Mouse (Mus musculus) frontal cortex, adult (tissue): Measurements from ENCODE around the gene Rad51b.
"Not testable (repeated sequence)": the region's sequence is repeated elsewhere in the genome, so short reads cannot be mapped to it uniquely, and the experiment has no call there.

Experiments used
- ATAC-seq: cut with Nextera tagmentation; 2 replicates; pipeline ENCODE4 v1.9.2; 2017; ENCODE audit warnings: mild to moderate bottlenecking, moderate library complexity, mixed read lengths; ENCODE audit not compliant: low TSS enrichment

Gene Rad51b

GRCm38 (mm10) chr12:79297121-79297576 is at the start of gene Rad51b:
Gene Rad51b (plus strand): TSS chr12:79297282.
- ATAC-seq = peak; percentile 89

GRCm38 (mm10) chr12:79248110-79248509 is 49.0 kb upstream of the Rad51b start:
- ATAC-seq = no peak

- ATAC-seq = no peak
Measured at GRCm38 (mm10) chr12:79253294-79254053, 43.6 kb upstream of the Rad51b start.

GRCm38 (mm10) chr12:79254975-79255374 is 42.1 kb upstream of the Rad51b start:
- no peak for ATAC-seq

GRCm38 (mm10) chr12:79260154-79260553 is 36.9 kb upstream of the Rad51b start:
- no peak for ATAC-seq

- ATAC-seq = peak; percentile 62; the same call in 1 of the 2 replicates
Measured at GRCm38 (mm10) chr12:79261035-79261434, 36.0 kb upstream of the Rad51b start.

- no peak for ATAC-seq
Measured at GRCm38 (mm10) chr12:79272604-79273003, 24.5 kb upstream of the Rad51b start.

GRCm38 (mm10) chr12:79279513-79280115 is 17.5 kb upstream of the Rad51b start:
- peak; percentile 83 for ATAC-seq

- ATAC-seq = no peak
Measured at GRCm38 (mm10) chr12:79282595-79282994, 14.5 kb upstream of the Rad51b start.

- ATAC-seq = no peak
Measured at GRCm38 (mm10) chr12:79292874-79293273, 4.2 kb upstream of the Rad51b start.

- ATAC-seq = peak; percentile 99
Measured at GRCm38 (mm10) chr12:79296126-79296816, 811 bp upstream of the Rad51b start, which contains the start of gene Zfyve26. Gene Zfyve26 (minus strand): TSS chr12:79296304.

GRCm38 (mm10) chr12:79297884-79298636 is 978 bp downstream of the Rad51b start:
- no peak for ATAC-seq

- peak; percentile 68 for ATAC-seq
Measured at GRCm38 (mm10) chr12:79301802-79302201, 4.7 kb downstream of the Rad51b start.

GRCm38 (mm10) chr12:79305131-79305530 is 8.0 kb downstream of the Rad51b start:
- ATAC-seq = no peak

GRCm38 (mm10) chr12:79306013-79306412 is 8.9 kb downstream of the Rad51b start:
- no peak for ATAC-seq

- no peak for ATAC-seq
Measured at GRCm38 (mm10) chr12:79313721-79314120, 16.6 kb downstream of the Rad51b start.

- ATAC-seq = no peak
Measured at GRCm38 (mm10) chr12:79317339-79317738, 20.3 kb downstream of the Rad51b start.

GRCm38 (mm10) chr12:79320895-79321294 is 23.8 kb downstream of the Rad51b start:
- no peak for ATAC-seq

GRCm38 (mm10) chr12:79322539-79322938 is 25.5 kb downstream of the Rad51b start:
- ATAC-seq = not testable (repeated sequence)

GRCm38 (mm10) chr12:79326236-79326635 is 29.2 kb downstream of the Rad51b start:
- no peak for ATAC-seq

- ATAC-seq = no peak
Measured at GRCm38 (mm10) chr12:79326745-79327144, 29.7 kb downstream of the Rad51b start.

- no peak for ATAC-seq
Measured at GRCm38 (mm10) chr12:79327868-79328267, 30.8 kb downstream of the Rad51b start.
